Mouse (Mus musculus) heart, embryonic 15.5 days (tissue): ENCODE measurements around the gene Nebl. TPM values are rescaled to one million over a fixed set of nuclear protein-coding genes. Genes with fewer than 3 reads are reported as not detected.

Experiments
- ATAC-seq: fragments of 200-750 bp; cut with Nextera tagmentation; replicated peaks from 2 replicates; pipeline ENCODE4 v1.8.0; 2017; ENCODE audit warnings: low read depth, moderate TSS enrichment; ENCODE audit not compliant: insufficient number of reproducible peaks, insufficient read depth, low FRiP score
- H3K27ac ChIP-seq: fragments of 300-500 bp; sonication (generic); 2 replicates; pipeline ENCODE4 v1.5.1; 2015; ENCODE audit warnings: mild to moderate bottlenecking, inconsistent platforms
- H3K27me3 ChIP-seq: fragments of 300-500 bp; sonication (generic); 2 replicates; pipeline ENCODE4 v1.6.1; 2015; ENCODE audit warnings: inconsistent platforms
- H3K36me3 ChIP-seq: fragments of 300-500 bp; sonication (generic); 2 replicates; pipeline ENCODE4 v1.6.1; 2015; ENCODE audit warnings: mild to moderate bottlenecking, inconsistent platforms
- H3K4me1 ChIP-seq: fragments of 300-500 bp; sonication (generic); replicated peaks from 2 replicates; pipeline ENCODE4 v1.6.1; 2015; ENCODE audit warnings: inconsistent platforms
- H3K4me2 ChIP-seq: fragments of 300-500 bp; sonication (generic); 2 replicates; pipeline ENCODE4 v1.6.1; 2015; ENCODE audit warnings: inconsistent platforms, mild to moderate bottlenecking, moderate library complexity
- H3K4me3 ChIP-seq: fragments of 300-500 bp; sonication (generic); 2 replicates; pipeline ENCODE4 v1.5.1; 2015; ENCODE audit warnings: mild to moderate bottlenecking, inconsistent platforms
- H3K9ac ChIP-seq: fragments of 300-500 bp; sonication (generic); 2 replicates; pipeline ENCODE4 v1.6.1; 2015; ENCODE audit warnings: mild to moderate bottlenecking, inconsistent platforms
- H3K9me3 ChIP-seq: fragments of 300-500 bp; sonication (generic); replicated peaks from 2 replicates; pipeline ENCODE4 v1.6.1; 2016; ENCODE audit warnings: inconsistent platforms
- WGBS: fragments of 180-500 bp; shearing (Covaris S2); methylation state at CpG from one replicate; pipeline ENCODE4 v1.1.7; 2015; ENCODE audit warnings: mixed read lengths; 5-methylcytosine and 5-hydroxymethylcytosine counted together
- polyA plus RNA-seq: library from polyadenylated mRNA; unstranded; fragments of >200 nt; fragmentation: Nextera tagmentation; extraction: Ambion mirVana; gene quantifications from 2 replicates; pipeline ENCODE4 v1.2.1, GENCODE M21; 2015

Gene Nebl
- polyA plus RNA-seq, 1 experiment from 2014 or later, result 237 TPM

DNA sequence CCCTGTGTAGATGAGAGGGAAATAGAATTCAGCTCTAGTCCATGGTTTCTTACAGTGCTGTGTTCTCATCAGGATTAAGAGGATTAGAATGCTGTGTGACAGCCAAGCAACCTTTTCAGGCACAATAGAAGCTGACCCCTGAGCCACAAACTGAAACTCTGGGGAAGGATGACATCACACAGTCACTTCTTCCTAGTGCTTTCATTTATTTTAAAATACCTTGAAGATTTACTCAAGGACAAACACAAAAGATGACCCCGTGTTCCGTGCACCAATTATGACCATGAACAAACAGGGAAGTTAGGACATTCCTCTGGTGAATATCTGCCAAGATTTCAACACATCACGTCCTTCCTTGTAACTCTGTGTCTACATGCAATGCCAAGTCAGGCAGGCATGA is 121.0 kb downstream of the Nebl start:
- Histone ChIP-seq H3K9me3 (no peaks in the 10 kb centered on the region), H3K36me3 (no peaks in the 10 kb centered on the region), H3K4me3 (no peak overlapping the region), H3K9ac (no peak overlapping the region), H3K27me3 (no peaks in the 10 kb centered on the region), H3K4me2 (no peak overlapping the region), H3K4me1 (no peaks in the 10 kb centered on the region; the same call in 1 of the 2 replicates), H3K27ac (no peak overlapping the region)
- no peak for ATAC-seq
- WGBS, result 31% methylated on average over 3 of the region's 3 CpGs

GRCm38 (mm10) chr2:17603573-17603972 is 127.7 kb downstream of the Nebl start:
- H3K27ac ChIP-seq, result no peak overlapping the region
- no peak overlapping the region for H3K4me2 ChIP-seq
- H3K4me1 ChIP-seq, result no peaks in the 10 kb centered on the region
- no peaks in the 10 kb centered on the region for H3K36me3 ChIP-seq
- H3K4me3 ChIP-seq, result no peak overlapping the region
- ATAC-seq, result no peak
- H3K27me3 ChIP-seq, result no peaks in the 10 kb centered on the region
- WGBS, result 67% methylated on average over 4 of the region's 4 CpGs
- H3K9me3 ChIP-seq, result no peaks in the 10 kb centered on the region
- no peak overlapping the region for H3K9ac ChIP-seq

- H3K9ac ChIP-seq, result no peak overlapping the region
- ATAC-seq, result no peak
- WGBS, result 75% methylated on average over 2 of the region's 2 CpGs
- H3K36me3 ChIP-seq, result no peaks in the 10 kb centered on the region
- no peaks in the 10 kb centered on the region for H3K9me3 ChIP-seq
- no peaks in the 10 kb centered on the region for H3K27me3 ChIP-seq
- no peaks in the 10 kb centered on the region for H3K4me1 ChIP-seq
- no peak overlapping the region for H3K27ac ChIP-seq
- no peak overlapping the region for H3K4me2 ChIP-seq
- H3K4me3 ChIP-seq, result no peak overlapping the region
Measured at GRCm38 (mm10) chr2:17600652-17601051, 130.6 kb downstream of the Nebl start.

- Histone ChIP-seq H3K9ac (no peak overlapping the region), H3K36me3 (no peaks in the 10 kb centered on the region), H3K27ac (no peak overlapping the region), H3K4me3 (no peak overlapping the region), H3K4me1 (no peaks in the 10 kb centered on the region), H3K27me3 (no peaks in the 10 kb centered on the region), H3K4me2 (no peak overlapping the region), H3K9me3 (no peaks in the 10 kb centered on the region)
- 73% methylated on average over 4 of the region's 4 CpGs for WGBS
- no peak for ATAC-seq
Measured at GRCm38 (mm10) chr2:17599860-17600259, 131.4 kb downstream of the Nebl start.

DNA sequence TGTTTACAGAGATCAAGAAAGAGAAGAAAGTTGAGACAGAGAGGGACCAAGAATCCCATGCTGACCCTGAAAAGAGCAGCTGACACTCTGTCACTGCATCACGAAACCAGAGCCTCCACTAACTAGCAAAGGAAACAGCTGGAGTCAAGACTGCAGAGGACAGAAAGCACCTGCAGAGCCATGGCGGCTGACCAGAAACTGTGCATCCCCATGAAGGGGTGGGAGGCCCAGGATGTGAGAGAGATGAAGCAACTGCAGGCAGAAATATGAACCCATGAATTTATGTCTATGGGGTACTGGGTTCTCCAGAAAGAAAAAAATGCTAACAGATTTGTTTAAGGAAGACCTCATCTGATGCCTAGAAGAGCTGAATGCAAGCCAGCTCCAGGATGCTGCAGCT is 133.3 kb downstream of the Nebl start:
- H3K27ac ChIP-seq, result no peak overlapping the region
- no peak overlapping the region for H3K4me3 ChIP-seq
- H3K9me3 ChIP-seq, result no peaks in the 10 kb centered on the region
- no peak overlapping the region for H3K9ac ChIP-seq
- H3K4me1 ChIP-seq, result no peaks in the 10 kb centered on the region
- no peaks in the 10 kb centered on the region for H3K36me3 ChIP-seq
- no peak for ATAC-seq
- H3K27me3 ChIP-seq, result no peaks in the 10 kb centered on the region
- WGBS, result 47% methylated on average over 2 of the region's 2 CpGs
- no peak overlapping the region for H3K4me2 ChIP-seq

GRCm38 (mm10) chr2:17589669-17590068 is 141.6 kb downstream of the Nebl start:
- ATAC-seq, result no peak
- H3K9me3 ChIP-seq, result no peaks in the 10 kb centered on the region

GRCm38 (mm10) chr2:17585329-17585992 is 145.8 kb downstream of the Nebl start:
- Histone ChIP-seq H3K27me3 (no peaks in the 10 kb centered on the region), H3K9ac (no peak overlapping the region), H3K4me3 (no peak overlapping the region), H3K4me2 (no peak overlapping the region), H3K9me3 (no peaks in the 10 kb centered on the region), H3K4me1 (no peaks in the 10 kb centered on the region), H3K27ac (no peak overlapping the region), H3K36me3 (no peaks in the 10 kb centered on the region)
- 75% methylated on average over 6 of the region's 6 CpGs for WGBS
- ATAC-seq, result no peak

More at GRCm38 (mm10) chr2:17589669-17590068, 141.6 kb downstream of the Nebl start:
- H3K4me2 ChIP-seq, result no peak overlapping the region
- H3K9ac ChIP-seq, result no peak overlapping the region
- H3K27ac ChIP-seq, result no peak overlapping the region
- no peak overlapping the region for H3K4me3 ChIP-seq
- WGBS, result 89% methylated on average over 3 of the region's 3 CpGs
- H3K4me1 ChIP-seq, result no peaks in the 10 kb centered on the region
- no peaks in the 10 kb centered on the region for H3K27me3 ChIP-seq
- no peaks in the 10 kb centered on the region for H3K36me3 ChIP-seq

GRCm38 (mm10) chr2:17575648-17576047 is 155.6 kb downstream of the Nebl start:
- H3K27ac ChIP-seq, result no peak overlapping the region
- no peaks in the 10 kb centered on the region for H3K9me3 ChIP-seq
- no peaks in the 10 kb centered on the region for H3K27me3 ChIP-seq
- no peak overlapping the region for H3K4me2 ChIP-seq
- WGBS, result 67% methylated on average over 3 of the region's 3 CpGs
- no peak overlapping the region for H3K4me3 ChIP-seq
- no peak for ATAC-seq
- H3K9ac ChIP-seq, result no peak overlapping the region
- no peaks in the 10 kb centered on the region for H3K36me3 ChIP-seq
- no peaks in the 10 kb centered on the region for H3K4me1 ChIP-seq

- Histone ChIP-seq H3K36me3 (no peaks in the 10 kb centered on the region), H3K9ac (no peak overlapping the region), H3K27me3 (no peaks in the 10 kb centered on the region), H3K4me2 (no peak overlapping the region), H3K4me1 (no peaks in the 10 kb centered on the region), H3K9me3 (no peaks in the 10 kb centered on the region), H3K4me3 (no peak overlapping the region), H3K27ac (no peak overlapping the region)
- 47% methylated on average over 2 of the region's 2 CpGs for WGBS
- ATAC-seq, result no peak
Measured at GRCm38 (mm10) chr2:17571716-17572115, 159.5 kb downstream of the Nebl start.

DNA sequence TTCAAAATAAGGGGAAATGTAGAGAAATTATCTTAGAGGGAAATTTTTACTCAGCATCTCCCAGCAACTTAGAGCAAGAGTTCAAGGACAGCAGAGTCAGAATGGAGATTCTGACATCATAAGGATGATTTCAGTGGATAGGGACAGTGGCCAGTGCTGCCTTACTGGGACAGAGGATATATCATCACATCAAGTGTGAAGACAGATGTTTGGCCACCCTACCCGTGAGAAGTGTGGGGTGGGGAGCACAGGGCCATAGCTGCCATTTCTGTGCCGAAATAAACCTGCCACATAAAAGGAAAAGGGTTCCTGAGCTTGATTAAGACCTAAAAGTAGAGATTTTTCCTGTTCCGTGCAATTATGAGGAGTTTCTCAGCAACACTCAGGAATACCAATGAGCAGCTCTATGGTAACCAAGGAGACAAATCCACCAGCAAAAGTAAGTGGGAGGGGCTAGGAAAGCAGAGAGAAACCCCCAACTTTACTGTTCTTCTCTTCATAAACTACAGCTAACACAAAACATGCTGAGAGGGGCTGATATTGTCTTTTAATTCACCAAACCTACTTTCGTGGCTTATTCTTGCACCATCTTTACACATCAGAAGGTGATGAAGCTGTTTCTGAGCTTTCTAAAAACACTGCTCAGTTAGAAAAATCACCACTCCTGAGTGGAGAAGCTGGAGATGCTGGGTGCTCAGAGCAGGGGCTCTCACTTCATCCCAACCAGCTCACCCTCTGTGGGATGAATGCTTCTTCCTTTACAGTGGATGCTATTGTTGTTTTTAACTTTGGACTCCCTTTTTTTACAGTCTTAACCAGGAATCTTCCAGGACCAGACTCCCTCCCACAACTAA is 172.1 kb downstream of the Nebl start:
- H3K4me2 ChIP-seq, result no peak overlapping the region
- H3K4me1 ChIP-seq, result no peaks in the 10 kb centered on the region
- H3K4me3 ChIP-seq, result no peak overlapping the region
- ATAC-seq, result no peak
- no peak overlapping the region for H3K27ac ChIP-seq
- H3K36me3 ChIP-seq, result no peaks in the 10 kb centered on the region
- no peaks in the 10 kb centered on the region for H3K27me3 ChIP-seq
- H3K9me3 ChIP-seq, result no peaks in the 10 kb centered on the region
- 62% methylated on average over 4 of the region's 4 CpGs for WGBS
- H3K9ac ChIP-seq, result no peak overlapping the region

GRCm38 (mm10) chr2:17549895-17550558 is 181.2 kb downstream of the Nebl start:
- H3K36me3 ChIP-seq, result no peaks in the 10 kb centered on the region
- H3K9me3 ChIP-seq, result no peaks in the 10 kb centered on the region
- 37% methylated on average over 4 of the region's 4 CpGs for WGBS

More at GRCm38 (mm10) chr2:17549895-17550558, 181.2 kb downstream of the Nebl start:
- H3K27ac ChIP-seq, result no peak overlapping the region
- H3K4me2 ChIP-seq, result no peak overlapping the region
- no peak overlapping the region for H3K9ac ChIP-seq
- no peak overlapping the region for H3K4me3 ChIP-seq
- ATAC-seq, result no peak
- no peaks in the 10 kb centered on the region for H3K27me3 ChIP-seq
- no peaks in the 10 kb centered on the region for H3K4me1 ChIP-seq
